Mouse (Mus musculus) right cerebral cortex, adult 2 months (tissue): ENCODE measurements at regions not wholly inside any gene's neighbourhood (a gene's known extent, or its start where the extent isn't known, plus 50 kb on each side); places are given as distances from the start of the nearest gene placed in this dataset.
A peak's percentile ranks its signal among the peaks of the same experiment; 100 is the strongest.

Experiments used
- DNase-seq, 2 experiments: peaks; one replicate each; pipeline ENCODE4 v3.0.0; 2021 to 2022; ENCODE audit warnings: low spot score in 2 of 2

GRCm38 (mm10) chr6:55627228-55627627 lies 53.8 kb downstream of the Neurod6 start:
- DNase-seq = no peak

GRCm38 (mm10) chr6:55620366-55620765 lies 60.7 kb downstream of the Neurod6 start:
- DNase-seq = no peak

- DNase-seq = peak; percentile 71 to 73
These were observed 63.1 kb downstream of the Neurod6 start for GRCm38 (mm10) chr6:55617922-55618481.

- DNase-seq = no peak
These were observed 70.7 kb downstream of the Neurod6 start for GRCm38 (mm10) chr6:55610395-55610794.

- no peak for DNase-seq
These were observed 71.1 kb downstream of the Neurod6 start for GRCm38 (mm10) chr6:55609976-55610375.

GRCm38 (mm10) chr6:55609053-55609452 lies 72.0 kb downstream of the Neurod6 start:
- DNase-seq = no peak

GRCm38 (mm10) chr6:55597088-55597487 lies 84.0 kb downstream of the Neurod6 start:
- no peak for DNase-seq

- DNase-seq = peak; percentile 76
These were observed 88.9 kb downstream of the Neurod6 start for GRCm38 (mm10) chr6:55592126-55592525.

- no peak for DNase-seq
These were observed 100.0 kb downstream of the Neurod6 start for GRCm38 (mm10) chr6:55581106-55581505.

GRCm38 (mm10) chr6:55580036-55580435 lies 101.0 kb downstream of the Neurod6 start:
- DNase-seq = no peak

- no peak for DNase-seq
These were observed 101.5 kb downstream of the Neurod6 start for GRCm38 (mm10) chr6:55579611-55580010.

- peak in 1 of 2 experiments; percentile 45 for DNase-seq
These were observed 102.0 kb downstream of the Neurod6 start for GRCm38 (mm10) chr6:55579105-55579504.

GRCm38 (mm10) chr6:55578051-55578450 lies 103.0 kb downstream of the Neurod6 start:
- DNase-seq = no peak

- DNase-seq = no peak
These were observed 113.5 kb downstream of the Neurod6 start for GRCm38 (mm10) chr6:55567521-55567920.

- DNase-seq = peak in 1 of 2 experiments; percentile 19
These were observed 113.8 kb downstream of the Adcyap1r1 start for GRCm38 (mm10) chr6:55565260-55566209.

GRCm38 (mm10) chr6:55560606-55561005 lies 108.8 kb downstream of the Adcyap1r1 start:
- no peak for DNase-seq

- DNase-seq = no peak
These were observed 108.0 kb downstream of the Adcyap1r1 start for GRCm38 (mm10) chr6:55559797-55560196.
